19 mouse cellular contexts compared by ENCODE assay signal in genomic region chr2:133327653-133328052, GRCm38 (mm10).
"Had no signal": no experiment of that assay in that cellular context is flagged by ENCODE, and none has a peak within 500 bp of the region (broad histone marks: within the 10 kb centered on the region; RNA-seq: fewer than 3 reads in every experiment).

No protein-coding gene starts in this region.

- ATAC-seq: midbrain, embryonic 16.5 days had no signal

- DNase-seq: kidney, adult 2 months; kidney, postnatal 25 days; layer of hippocampus, adult 9-11 months; lung, adult 2 months; lung, postnatal 14 days; lung, postnatal 4 days; retina, postnatal 1 day; right cerebral cortex, postnatal 25 days; thymus, adult 18-20 months; thymus, postnatal 14 days; thymus, postnatal 4 days had no signal

- H3K9me3 ChIP-seq: limb, embryonic 10.5 days; limb, embryonic 13.5 days; midbrain, embryonic 12.5 days; neural tube, embryonic 13.5 days had no signal

- H3K27ac ChIP-seq: kidney, postnatal 0 days; layer of hippocampus, adult 2 months; limb, embryonic 10.5 days; limb, embryonic 13.5 days; midbrain, embryonic 12.5 days; neural tube, embryonic 13.5 days had no signal

- H3K4me1 ChIP-seq: midbrain, embryonic 12.5 days had no signal

- H3K4me3 ChIP-seq: layer of hippocampus, adult 2 months; limb, embryonic 10.5 days; limb, embryonic 13.5 days; midbrain, embryonic 12.5 days; myocyte; neural tube, embryonic 13.5 days had no signal

- H3K4me2 ChIP-seq: limb, embryonic 13.5 days; midbrain, embryonic 12.5 days; neural tube, embryonic 13.5 days had no signal

- H3K36me3 ChIP-seq: limb, embryonic 10.5 days; limb, embryonic 13.5 days; midbrain, embryonic 12.5 days; neural tube, embryonic 13.5 days had no signal

- H3K27me3 ChIP-seq: limb, embryonic 13.5 days; neural tube, embryonic 13.5 days had no signal

- H3K9ac ChIP-seq: limb, embryonic 13.5 days; midbrain, embryonic 12.5 days; neural tube, embryonic 13.5 days had no signal
